Mouse (Mus musculus): Measurements from ENCODE around the gene Ccdc12. TPM values are rescaled to one million over a fixed set of nuclear protein-coding genes. Genes with fewer than 3 reads are reported as not detected.

Ccdc12 gene
- polyA plus RNA-seq, 1 experiment from 2014 or later, result 189 TPM

DNA sequence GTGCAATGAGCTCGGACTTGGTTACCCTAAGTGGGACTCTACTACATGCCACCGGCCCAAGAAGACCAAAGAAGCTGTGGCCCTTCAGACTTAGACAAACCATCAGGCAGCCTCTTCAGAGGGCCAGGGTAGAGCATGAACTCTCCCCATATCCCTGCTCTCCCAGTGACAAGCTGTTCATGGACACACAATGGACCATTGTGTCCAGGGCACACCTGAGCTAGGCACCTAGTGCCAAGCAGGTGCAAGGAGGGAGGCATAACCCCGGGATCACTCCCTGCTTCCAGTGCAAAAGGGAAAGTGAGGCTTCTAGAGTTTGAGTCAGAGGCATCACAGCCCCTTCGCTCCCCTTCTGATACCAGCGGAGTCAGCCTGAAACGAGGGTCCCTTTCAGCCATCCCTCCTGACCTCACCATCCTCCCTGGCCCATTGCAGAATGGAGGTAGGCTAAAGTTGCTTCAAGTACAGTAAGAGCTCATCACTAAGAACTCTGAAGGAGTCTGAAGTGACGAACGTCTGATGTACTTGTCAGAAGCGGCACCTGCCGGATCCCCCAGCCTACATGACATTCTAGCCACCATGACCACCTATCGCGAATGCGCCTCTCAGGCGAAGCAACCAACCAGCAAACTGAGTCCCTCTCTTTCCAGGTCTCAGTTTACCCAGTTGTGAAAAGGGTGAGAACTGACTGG, 3.2 kb upstream of the Ccdc12 start:
- WGBS, result 21% methylated on average over 14 of the region's 14 CpGs
- no peak for DNase-seq (ENCODE audit: low spot score)
- Histone ChIP-seq H3K9me3 (replicated peaks) (no peaks in the 10 kb centered on the region), H3K36me3 (no peaks in the 10 kb centered on the region), H3K4me1 (peaks cover 76% of the 10 kb centered on the region), H3K27ac (replicated peaks) (peak overlapping the region; percentile 84), H3K27me3 (ENCODE audit: low read depth, poor library complexity, severe bottlenecking) (peaks cover 31% of the 10 kb centered on the region), H3K4me3 (peak overlapping the region; percentile 63)

- Histone ChIP-seq H3K36me3 (peaks cover 3% of the 10 kb centered on the region), H3K27ac (replicated peaks) (peak within 1 kb of the TSS; percentile 84), H3K4me3 (peak within 1 kb of the TSS; percentile 63), H3K27me3 (ENCODE audit: low read depth, poor library complexity, severe bottlenecking) (peaks cover 31% of the 10 kb centered on the region), H3K4me1 (peaks cover 75% of the 10 kb centered on the region), H3K9me3 (replicated peaks) (no peaks in the 10 kb centered on the region)
- peak; percentile 94 for DNase-seq (ENCODE audit: low spot score)
- WGBS, result under 1% methylated on average over 74 of the region's 75 CpGs
Measured at GRCm38 (mm10) chr9:110653655-110654461, 2.4 kb upstream of the Ccdc12 start, which contains the start of gene Nbeal2. TSS of gene Nbeal2 (minus strand) at chr9:110654161.

DNA sequence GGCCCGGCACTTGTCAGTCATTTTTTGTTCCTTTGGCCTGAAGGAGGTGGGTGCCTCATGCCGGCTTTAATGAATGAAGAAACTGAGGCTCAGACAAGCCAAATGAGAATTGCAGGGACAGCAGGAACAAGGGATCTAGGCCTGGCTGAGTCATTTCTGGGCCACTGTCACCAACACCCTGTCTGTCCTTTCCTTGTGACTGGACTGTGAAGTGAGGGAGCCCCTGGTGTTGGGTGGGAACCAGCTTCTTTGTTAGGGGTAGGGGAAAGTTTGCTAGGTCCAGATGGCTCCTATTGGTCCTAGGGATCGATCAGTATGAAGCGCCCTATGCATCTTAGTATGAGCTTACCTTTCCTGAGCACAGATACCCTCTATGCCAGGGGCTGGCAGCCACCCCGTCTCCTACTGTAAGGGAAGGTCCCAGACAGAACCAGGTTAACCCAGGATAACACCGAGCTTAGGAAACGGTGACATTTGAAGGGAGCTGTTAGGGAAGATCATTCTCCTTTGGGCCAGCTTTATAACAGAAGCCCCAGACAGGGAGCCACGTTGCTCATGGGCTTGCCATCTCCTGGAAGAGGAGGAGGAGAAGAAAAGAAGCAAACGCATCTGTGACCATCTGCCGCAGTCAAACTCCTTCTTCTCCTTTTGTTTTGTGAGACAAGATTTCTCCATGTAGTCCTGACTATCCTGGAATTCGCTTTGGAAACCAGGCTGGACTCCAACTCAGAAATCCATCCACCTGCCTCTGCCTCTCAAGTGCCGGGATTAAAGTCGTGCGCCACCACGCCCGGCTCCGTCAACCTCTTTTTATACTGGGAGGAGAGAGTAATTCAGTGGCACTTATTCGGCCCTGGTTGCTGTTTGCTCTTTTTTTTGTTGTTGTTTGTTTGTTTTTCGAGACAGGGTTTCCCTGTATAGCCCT, 1.3 kb upstream of the Ccdc12 start:
- Histone ChIP-seq H3K36me3 (peaks cover 12% of the 10 kb centered on the region), H3K4me1 (peaks cover 64% of the 10 kb centered on the region), H3K27ac (replicated peaks) (peak overlapping the region; percentile 84), H3K9me3 (replicated peaks) (no peaks in the 10 kb centered on the region), H3K27me3 (ENCODE audit: low read depth, poor library complexity, severe bottlenecking) (peaks cover 31% of the 10 kb centered on the region), H3K4me3 (peak overlapping the region; percentile 78)
- DNase-seq (ENCODE audit: low spot score), result no peak
- 80% methylated on average over 19 of the region's 19 CpGs for WGBS

DNA sequence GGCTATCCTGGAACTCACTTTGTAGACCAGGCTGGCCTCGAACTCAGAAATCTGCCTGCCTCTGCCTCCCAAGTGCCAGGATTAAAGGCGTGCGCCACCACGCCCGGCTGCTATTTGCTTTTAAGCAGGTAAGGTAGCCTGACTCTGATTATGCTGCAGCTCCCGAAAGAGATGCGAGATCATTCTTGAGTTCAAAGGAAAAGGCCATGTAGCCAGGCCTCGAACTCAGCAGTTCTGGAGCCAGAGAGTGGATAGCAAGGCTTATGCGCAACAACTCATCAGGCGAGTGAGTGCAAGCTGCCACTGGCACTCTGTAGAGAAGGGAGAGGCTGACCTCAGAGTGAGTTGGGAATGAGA, 674 bp upstream of the Ccdc12 start:
- Histone ChIP-seq H3K27ac (replicated peaks) (peak overlapping the region; percentile 98), H3K4me1 (peaks cover 57% of the 10 kb centered on the region), H3K4me3 (peak overlapping the region; percentile 78), H3K36me3 (peaks cover 12% of the 10 kb centered on the region), H3K9me3 (replicated peaks) (no peaks in the 10 kb centered on the region), H3K27me3 (ENCODE audit: low read depth, poor library complexity, severe bottlenecking) (peaks cover 31% of the 10 kb centered on the region)
- whole genome bisulfite sequencing, result 82% methylated on average over 10 of the region's 10 CpGs
- no peak for DNase-seq (ENCODE audit: low spot score)

GRCm38 (mm10) chr9:110657474-110658078, 1.3 kb downstream of the Ccdc12 start:
- peaks cover 11% of the 10 kb centered on the region for H3K27me3 ChIP-seq (ENCODE audit: low read depth, poor library complexity, severe bottlenecking)
- H3K9me3 ChIP-seq (replicated peaks), result no peaks in the 10 kb centered on the region
- peaks cover 12% of the 10 kb centered on the region for H3K36me3 ChIP-seq
- peak overlapping the region; percentile 78 for H3K4me3 ChIP-seq
- WGBS, result 89% methylated on average over 13 of the region's 13 CpGs
- H3K27ac ChIP-seq (replicated peaks), result no peak overlapping the region
- peaks cover 48% of the 10 kb centered on the region for H3K4me1 ChIP-seq
- DNase-seq (ENCODE audit: low spot score), result no peak

DNA sequence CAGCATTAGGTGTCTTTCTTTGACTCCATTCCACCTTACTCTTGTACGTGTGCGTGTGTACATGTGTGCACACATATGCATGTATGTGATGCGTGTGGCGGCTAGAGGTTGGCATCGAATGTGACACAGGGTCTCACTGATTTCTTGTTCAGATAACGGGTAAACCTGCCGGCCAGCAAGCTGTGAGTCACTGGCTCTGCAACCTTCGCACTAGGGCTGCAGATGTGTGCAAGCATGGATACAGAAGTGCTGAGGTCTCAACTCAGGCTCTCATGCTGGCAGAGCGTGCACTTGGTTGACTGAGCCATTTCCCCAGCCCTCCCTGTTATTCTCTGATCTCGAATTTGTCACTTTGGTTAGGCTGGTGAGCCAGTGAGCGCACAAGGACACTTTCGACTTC, 3.2 kb downstream of the Ccdc12 start:
- H3K9me3 ChIP-seq (replicated peaks), result no peaks in the 10 kb centered on the region
- DNase-seq (ENCODE audit: low spot score), result no peak
- no peak overlapping the region for H3K27ac ChIP-seq (replicated peaks)
- H3K4me3 ChIP-seq, result no peak overlapping the region
- peaks cover 38% of the 10 kb centered on the region for H3K4me1 ChIP-seq
- H3K36me3 ChIP-seq, result peaks cover 12% of the 10 kb centered on the region
- WGBS, result 92% methylated on average over 12 of the region's 12 CpGs
- no peaks in the 10 kb centered on the region for H3K27me3 ChIP-seq (ENCODE audit: low read depth, poor library complexity, severe bottlenecking)

- H3K27me3 ChIP-seq (ENCODE audit: low read depth, poor library complexity, severe bottlenecking), result no peaks in the 10 kb centered on the region
- no peak overlapping the region for H3K27ac ChIP-seq (replicated peaks)
- H3K9me3 ChIP-seq (replicated peaks), result no peaks in the 10 kb centered on the region
- DNase-seq (ENCODE audit: low spot score), result no peak
- 90% methylated on average over 2 of the region's 2 CpGs for WGBS
- peaks cover 12% of the 10 kb centered on the region for H3K36me3 ChIP-seq
- peaks cover 34% of the 10 kb centered on the region for H3K4me1 ChIP-seq
- H3K4me3 ChIP-seq, result no peak overlapping the region
Measured at GRCm38 (mm10) chr9:110660208-110660607, 3.9 kb downstream of the Ccdc12 start.

DNA sequence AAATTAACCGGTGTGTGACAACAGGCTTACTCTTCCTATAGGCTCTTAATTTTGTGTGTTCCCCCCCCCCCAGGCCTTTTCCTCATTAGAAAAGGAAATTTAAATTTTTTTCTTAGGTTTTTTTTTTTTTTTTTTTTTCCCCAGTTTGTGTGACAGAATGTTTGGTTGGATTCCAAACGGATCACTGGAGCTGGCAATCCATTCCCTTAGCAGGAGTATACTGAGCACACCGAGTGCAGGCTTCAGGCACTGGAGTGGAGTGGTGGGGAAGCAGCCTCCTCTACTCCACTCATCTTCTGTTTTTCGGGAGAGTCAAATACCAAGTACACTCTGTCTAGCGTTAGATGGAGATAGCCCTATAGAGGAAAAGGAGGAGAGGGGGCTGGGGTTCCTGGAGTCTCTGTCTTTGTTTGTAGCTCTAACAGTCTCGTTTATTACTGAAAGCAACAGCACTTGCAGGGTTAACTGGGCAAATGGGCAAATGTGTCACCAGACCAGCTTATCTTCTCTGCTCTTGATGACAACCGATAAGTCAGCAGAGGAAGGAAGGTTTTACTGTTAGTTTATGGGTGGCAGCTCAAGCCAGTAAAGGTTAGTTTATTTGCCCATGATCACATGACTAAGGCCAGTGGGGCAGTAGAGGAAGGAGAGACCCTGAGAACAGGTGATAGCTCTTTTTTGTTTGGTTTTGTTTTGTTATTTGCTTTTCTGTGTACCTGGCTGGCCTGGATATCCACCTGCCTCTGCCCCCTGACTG, 4.7 kb downstream of the Ccdc12 start:
- no peak overlapping the region for H3K4me3 ChIP-seq
- H3K9me3 ChIP-seq (replicated peaks), result no peaks in the 10 kb centered on the region
- DNase-seq (ENCODE audit: low spot score), result no peak
- H3K27ac ChIP-seq (replicated peaks), result no peak overlapping the region
- 86% methylated on average over 7 of the region's 7 CpGs for WGBS
- no peaks in the 10 kb centered on the region for H3K27me3 ChIP-seq (ENCODE audit: low read depth, poor library complexity, severe bottlenecking)
- H3K4me1 ChIP-seq, result peaks cover 31% of the 10 kb centered on the region
- peaks cover 12% of the 10 kb centered on the region for H3K36me3 ChIP-seq

- H3K36me3 ChIP-seq, result peaks cover 12% of the 10 kb centered on the region
- H3K27ac ChIP-seq (replicated peaks), result no peak overlapping the region
- peaks cover 36% of the 10 kb centered on the region for H3K4me1 ChIP-seq
- H3K27me3 ChIP-seq (ENCODE audit: low read depth, poor library complexity, severe bottlenecking), result no peaks in the 10 kb centered on the region
- DNase-seq (ENCODE audit: low spot score), result no peak
- 86% methylated on average over 1 of the region's 1 CpGs for WGBS
- H3K9me3 ChIP-seq (replicated peaks), result no peaks in the 10 kb centered on the region
- no peak overlapping the region for H3K4me3 ChIP-seq
Measured at GRCm38 (mm10) chr9:110662844-110663243, 6.5 kb downstream of the Ccdc12 start.

DNA sequence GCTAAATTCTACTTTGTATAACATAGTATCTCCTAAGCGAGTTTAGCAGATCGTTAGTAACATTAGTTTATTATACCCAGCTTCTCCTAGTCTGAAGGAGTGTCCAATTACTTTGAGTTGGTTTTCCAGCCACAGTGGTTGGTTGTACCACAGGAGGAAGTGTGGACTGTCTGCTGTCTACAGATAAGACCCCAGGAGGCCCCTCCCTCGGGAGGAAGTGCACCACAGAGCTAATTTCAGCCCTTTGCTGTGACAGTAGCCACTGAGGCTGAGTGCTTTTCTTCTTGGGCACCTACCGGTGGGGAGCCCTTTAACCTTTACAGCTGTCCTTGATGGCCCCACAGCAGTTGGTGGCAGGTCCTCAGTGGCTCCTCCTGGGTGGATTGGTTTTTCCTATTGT, 9.6 kb downstream of the Ccdc12 start:
- Histone ChIP-seq H3K27ac (replicated peaks) (peak overlapping the region; percentile 55), H3K4me3 (no peak overlapping the region; the same call in 1 of the 2 replicates), H3K36me3 (no peaks in the 10 kb centered on the region), H3K27me3 (ENCODE audit: low read depth, poor library complexity, severe bottlenecking) (no peaks in the 10 kb centered on the region), H3K9me3 (replicated peaks) (no peaks in the 10 kb centered on the region), H3K4me1 (peaks cover 32% of the 10 kb centered on the region)
- no peak for DNase-seq (ENCODE audit: low spot score)
- 38% methylated on average over 4 of the region's 4 CpGs for WGBS

DNA sequence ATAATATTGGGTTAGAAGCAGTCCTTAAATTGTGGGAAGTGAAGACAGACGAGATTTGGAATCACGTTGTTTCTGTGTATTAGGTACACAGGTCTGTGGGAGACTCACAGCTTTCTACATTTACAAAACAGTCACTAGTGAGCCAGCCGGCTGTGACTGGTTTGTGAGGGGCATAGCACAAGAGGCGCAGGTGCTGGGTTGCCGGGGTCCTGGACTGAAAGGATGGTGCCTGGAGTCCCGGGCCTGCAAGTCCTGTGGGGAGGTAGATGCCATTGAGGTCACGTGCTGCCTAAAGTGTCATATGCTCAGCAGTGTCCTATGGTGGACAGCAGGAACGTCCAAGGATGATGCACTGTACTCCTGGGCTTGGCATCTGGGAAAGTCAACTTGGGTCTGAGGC, 10.1 kb downstream of the Ccdc12 start:
- Histone ChIP-seq H3K4me3 (no peak overlapping the region), H3K27ac (replicated peaks) (peak overlapping the region; percentile 55)
- 39% methylated on average over 8 of the region's 8 CpGs for WGBS

More for the DNA sequence above, 10.1 kb downstream of the Ccdc12 start:
- H3K4me1 ChIP-seq, result peaks cover 32% of the 10 kb centered on the region
- no peak for DNase-seq (ENCODE audit: low spot score)
- no peaks in the 10 kb centered on the region for H3K36me3 ChIP-seq
- H3K27me3 ChIP-seq (ENCODE audit: low read depth, poor library complexity, severe bottlenecking), result no peaks in the 10 kb centered on the region
- H3K9me3 ChIP-seq (replicated peaks), result no peaks in the 10 kb centered on the region
